Mouse (Mus musculus) lung, postnatal 10 days (tissue): ENCODE data around the gene Gls2.
A peak's percentile ranks its signal among the peaks of the same experiment; 100 is the strongest.

ENCODE experiments used
- DNase-seq: peaks from one replicate; pipeline ENCODE4 v3.0.0; 2021

Gls2 gene

GRCm38 (mm10) chr10:128232420-128232985 lies 38.2 kb downstream of the Gls2 start:
- DNase-seq: peak; percentile 82

GRCm38 (mm10) chr10:128236321-128236720 lies 42.1 kb downstream of the Gls2 start:
- no peak for DNase-seq

DNA sequence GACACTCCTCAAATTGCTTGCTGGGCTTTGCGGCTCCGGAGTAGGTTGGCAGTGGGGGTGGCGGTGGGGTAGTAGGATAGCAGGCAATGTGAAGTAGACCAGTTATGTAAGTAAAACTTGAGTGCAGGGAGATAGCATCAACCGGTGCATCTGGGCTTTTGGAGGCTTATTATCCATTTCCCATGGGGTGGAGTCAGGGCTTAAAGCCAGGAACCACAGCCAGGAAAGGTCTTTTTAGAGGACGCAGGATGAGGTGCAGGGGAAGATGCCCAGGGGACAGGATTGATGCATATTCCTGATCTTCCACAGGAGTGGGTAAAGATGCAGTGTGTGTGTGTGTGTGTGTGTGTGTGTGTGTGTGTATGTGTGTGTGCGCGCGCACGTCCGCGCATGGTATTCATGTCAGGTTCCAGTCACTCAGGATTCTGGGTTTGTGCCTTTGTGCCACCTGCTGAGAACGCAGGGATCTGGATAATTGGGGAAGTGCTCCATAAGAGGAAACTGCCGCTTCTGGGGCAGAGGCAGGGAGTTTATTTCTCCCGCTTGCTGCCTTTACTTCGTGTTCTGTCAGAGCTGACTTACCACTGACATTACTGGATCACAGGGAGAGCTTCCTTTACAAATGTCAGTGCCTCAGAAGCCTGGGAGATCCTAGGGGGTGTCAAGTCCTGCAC lies 43.7 kb downstream of the Gls2 start:
- peak; percentile 36 for DNase-seq

DNA sequence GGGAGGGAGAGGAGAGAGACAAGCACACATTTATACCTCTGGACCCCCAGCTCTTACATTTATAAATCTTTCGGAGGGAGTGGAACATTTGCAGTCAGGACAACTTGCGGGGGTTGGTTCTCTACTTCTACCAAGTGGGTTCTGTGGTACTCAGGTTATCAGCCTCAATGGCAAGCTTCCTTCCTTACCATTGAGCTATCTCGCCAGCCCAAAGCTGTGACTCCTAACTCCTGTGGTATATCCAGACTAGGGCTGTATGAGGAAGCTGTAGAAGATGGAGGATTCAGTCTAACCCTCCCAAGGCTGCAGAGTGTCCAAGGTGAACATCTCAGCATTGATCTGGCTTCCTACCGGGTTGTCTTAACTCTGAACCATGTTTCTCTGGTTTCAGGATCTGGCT lies 44.9 kb downstream of the Gls2 start:
- no peak for DNase-seq

GRCm38 (mm10) chr10:128240131-128240530 lies 45.9 kb downstream of the Gls2 start:
- DNase-seq: no peak

GRCm38 (mm10) chr10:128243252-128243651 lies 49.0 kb downstream of the Gls2 start:
- DNase-seq: no peak

DNA sequence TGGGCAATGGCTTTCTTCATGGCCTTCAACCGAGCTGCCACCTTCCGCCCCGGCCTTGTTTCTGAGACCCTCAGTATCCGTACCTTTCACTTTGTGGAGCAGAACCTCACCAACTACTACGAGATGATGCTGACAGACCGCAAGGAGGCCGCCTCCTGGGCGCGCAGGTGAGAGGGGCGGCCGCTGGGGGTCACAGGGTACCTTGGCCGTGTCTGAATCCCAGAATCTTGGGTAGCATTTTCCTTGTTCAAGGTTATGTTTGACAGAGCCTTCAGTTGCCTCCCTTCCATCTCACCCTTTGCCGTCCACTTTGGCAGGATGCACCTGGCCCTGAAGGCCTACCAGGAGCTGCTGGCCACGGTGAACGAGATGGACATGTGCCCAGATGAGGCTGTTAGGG lies 49.9 kb downstream of the Gls2 start:
- no peak for DNase-seq

DNA sequence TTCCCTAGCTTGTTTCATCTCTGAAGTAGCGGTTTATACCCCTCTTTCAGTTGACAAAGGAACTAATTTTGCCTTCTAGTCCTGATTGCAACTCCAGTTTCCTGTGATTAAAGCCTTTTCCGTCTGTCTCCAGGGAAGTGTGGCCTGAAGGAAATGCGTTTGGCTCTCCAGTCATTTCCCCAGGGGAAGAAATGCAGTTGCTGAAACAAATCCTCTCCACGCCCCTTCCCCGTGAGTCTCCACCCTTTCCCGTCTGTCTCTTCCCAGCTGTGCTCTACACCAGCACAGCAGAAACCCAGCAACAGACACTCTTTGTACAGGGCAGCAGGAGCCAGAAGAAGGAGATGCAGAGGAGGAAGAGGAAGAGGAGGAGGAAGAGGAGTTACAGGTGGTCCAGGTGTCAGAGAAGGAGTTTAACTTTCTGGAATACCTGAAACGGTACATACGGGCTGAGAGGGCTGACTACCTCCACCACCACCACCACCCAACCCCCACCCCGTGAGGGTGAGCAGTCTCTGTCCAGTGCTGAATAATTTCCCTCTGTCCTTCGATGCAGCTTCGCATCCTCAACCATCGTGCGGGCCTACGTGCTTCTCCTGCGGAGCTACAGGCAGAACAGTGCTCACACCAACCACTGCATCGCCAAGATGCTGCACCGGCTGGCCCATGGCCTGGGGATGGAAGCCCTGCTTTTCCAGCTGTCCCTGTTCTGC lies 52.9 kb downstream of the Gls2 start:
- DNase-seq: peak; percentile 81

DNA sequence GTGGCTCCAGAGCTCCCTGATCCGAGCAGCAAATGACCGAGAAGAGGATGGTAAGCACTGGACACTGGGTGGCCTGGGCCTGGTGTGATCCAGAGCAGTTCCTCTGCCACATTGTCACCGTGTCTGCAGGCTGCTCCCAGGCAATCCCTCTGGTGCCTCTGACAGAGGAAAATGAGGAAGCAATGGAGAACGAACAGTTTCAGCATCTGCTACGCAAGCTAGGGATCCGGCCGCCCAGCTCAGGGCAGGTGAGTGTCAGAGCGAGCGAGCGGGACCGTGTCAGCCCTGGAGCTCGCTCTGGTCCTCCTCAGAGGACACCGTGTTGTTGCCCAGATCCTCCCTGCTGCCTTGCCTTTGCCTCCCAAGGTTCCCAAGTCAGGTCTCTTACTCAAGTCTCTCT lies 56.3 kb downstream of the Gls2 start:
- DNase-seq: no peak

GRCm38 (mm10) chr10:128253677-128254255 lies 59.5 kb downstream of the Gls2 start, which contains the start of gene Apon:
Gene Apon, plus strand, starts transcription at chr10:128254096.
- no peak for DNase-seq

DNA sequence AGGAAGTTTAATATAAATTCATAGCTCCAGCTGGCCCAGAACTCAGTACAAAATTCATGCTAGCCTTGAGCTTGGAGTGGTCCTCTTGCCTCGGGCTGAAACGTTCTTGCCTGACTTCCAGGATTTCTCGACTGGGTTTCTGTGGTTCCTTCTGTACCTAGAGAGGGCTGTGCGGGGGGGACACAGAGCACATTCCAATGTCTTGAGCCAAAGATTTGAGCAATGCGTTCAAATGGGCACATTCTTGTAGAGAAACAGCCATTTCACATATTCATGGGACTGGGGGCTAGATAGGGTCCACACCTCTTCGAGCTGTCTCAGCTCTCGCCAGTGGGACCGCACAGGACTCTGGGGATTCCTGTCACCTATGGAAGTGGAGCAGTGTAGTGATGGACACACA lies 61.7 kb downstream of the Gls2 start:
- DNase-seq: no peak

- no peak for DNase-seq
Observed at GRCm38 (mm10) chr10:128256328-128256727, 62.1 kb downstream of the Gls2 start.

DNA sequence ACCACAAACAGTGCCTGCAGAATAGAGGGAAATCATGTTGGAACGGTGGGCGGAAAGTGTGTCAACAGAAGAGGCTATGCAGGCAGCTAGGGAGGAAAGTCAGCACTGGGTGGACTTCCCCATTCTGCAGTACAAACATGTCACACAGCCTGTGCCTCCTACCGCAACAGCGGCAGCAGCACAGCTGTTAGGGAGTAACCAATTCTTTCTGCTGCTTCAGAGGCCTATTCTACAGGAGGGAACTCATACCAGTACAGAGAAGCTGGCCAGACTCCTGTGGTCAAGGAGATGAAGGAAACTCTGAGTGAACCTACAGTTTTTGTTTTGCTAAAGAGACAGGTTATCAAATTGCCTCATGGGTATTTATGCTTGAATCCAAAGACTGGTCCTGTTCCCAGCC lies 64.7 kb downstream of the Gls2 start:
- no peak for DNase-seq
